In the genomic region with DNA sequence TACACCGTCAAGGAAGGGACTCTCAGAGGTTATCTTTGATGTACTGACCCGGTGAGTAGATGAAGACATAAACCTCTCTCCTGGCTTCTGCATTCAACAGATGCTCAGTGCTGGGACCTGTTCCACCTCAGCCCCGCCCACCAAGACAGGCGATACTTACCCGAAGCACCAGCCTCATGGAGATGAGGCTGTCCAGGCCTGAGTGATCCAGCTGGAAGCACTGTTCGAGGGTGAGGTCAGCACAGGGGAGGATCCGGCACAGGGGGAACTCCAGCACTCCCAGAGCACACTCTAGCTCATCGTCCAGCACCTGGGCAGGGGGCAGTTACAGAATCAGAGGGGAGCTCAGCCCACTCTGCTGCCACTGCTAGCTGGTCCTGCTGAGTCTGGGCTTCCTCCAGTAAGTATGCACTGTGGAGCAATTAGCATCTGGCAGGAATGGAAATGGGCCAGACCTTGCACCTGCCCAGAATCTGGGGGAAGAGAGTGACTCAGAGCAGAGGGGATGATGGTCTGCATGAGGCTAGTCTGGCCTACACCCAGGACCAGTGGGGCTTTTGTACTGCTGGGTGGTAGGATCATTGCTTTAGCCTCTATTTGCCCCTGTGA, we compare ENCODE assay signal across 16 mouse cellular contexts. TPM values are rescaled to one million over a fixed set of nuclear protein-coding genes. Genes with fewer than 3 reads are reported as not detected.
DNase-seq lines count a peak whose midpoint lies in the region; ATAC-seq and TF ChIP-seq lines count a peak whose summit lies in the region.
"Had no signal": no experiment of that assay in that cellular context is flagged by ENCODE, and none has a peak within 500 bp of the region (broad histone marks: within the 10 kb centered on the region; RNA-seq: fewer than 3 reads in every experiment).

No protein-coding gene starts in this region.

- H3K9me3 ChIP-seq in forebrain, embryonic 11.5 days (ENCODE audit: control insufficient read depth, low read length), result no peaks in the 10 kb centered on the region
- H3K9me3 ChIP-seq in forebrain, embryonic 10.5 days, result no peaks in the 10 kb centered on the region
- H3K9me3 ChIP-seq in kidney, embryonic 15.5 days (replicated peaks), result no peaks in the 10 kb centered on the region
- no peaks in the 10 kb centered on the region for H3K9me3 ChIP-seq in forebrain, postnatal 0 days (ENCODE audit: low read length)
- H3K9me3 ChIP-seq: heart, embryonic 12.5 days; hindbrain, embryonic 12.5 days; neural tube, embryonic 12.5 days had no signal

- peak; percentile 38 for DNase-seq in forebrain, embryonic 11.5 days (ENCODE audit: low spot score)
- no peak for DNase-seq in forebrain, embryonic 10.5 days (ENCODE audit: extremely low spot score, low spot score)
- DNase-seq in kidney, postnatal 10 days, result no peak
- DNase-seq in 3T3-L1 (ENCODE audit: low read depth, low spot score), result peak; percentile 36
- no peak for DNase-seq in forebrain, postnatal 0 days
- DNase-seq in retina, embryonic 14.5 days (ENCODE audit: low spot score), result no peak
- DNase-seq in lung, postnatal 4 days, result no peak
- DNase-seq: layer of hippocampus, postnatal 36 days; right cerebral cortex, adult 18-20 months; thymus, postnatal 14 days had no signal

- no peaks in the 10 kb centered on the region for H3K36me3 ChIP-seq in forebrain, embryonic 11.5 days (ENCODE audit: control insufficient read depth, insufficient read depth, low read length)
- no peaks in the 10 kb centered on the region for H3K36me3 ChIP-seq in forebrain, embryonic 10.5 days (replicated peaks)
- no peaks in the 10 kb centered on the region for H3K36me3 ChIP-seq in kidney, embryonic 15.5 days
- H3K36me3 ChIP-seq in forebrain, postnatal 0 days (ENCODE audit: insufficient read depth), result no peaks in the 10 kb centered on the region
- H3K36me3 ChIP-seq: heart, embryonic 12.5 days; hindbrain, embryonic 12.5 days; neural tube, embryonic 12.5 days had no signal

- no peak overlapping the region for H3K4me2 ChIP-seq in forebrain, embryonic 11.5 days (ENCODE audit: low read depth, low read length, severe bottlenecking)
- H3K4me2 ChIP-seq in kidney, embryonic 15.5 days, result no peak overlapping the region
- no peak overlapping the region for H3K4me2 ChIP-seq in forebrain, postnatal 0 days (ENCODE audit: low read depth)
- H3K4me2 ChIP-seq: heart, embryonic 12.5 days; hindbrain, embryonic 12.5 days; neural tube, embryonic 12.5 days had no signal

- no peaks in the 10 kb centered on the region for H3K4me1 ChIP-seq in forebrain, embryonic 11.5 days (replicated peaks; ENCODE audit: control insufficient read depth, insufficient read depth, low read length)
- peaks cover 8% of the 10 kb centered on the region for H3K4me1 ChIP-seq in forebrain, embryonic 10.5 days
- H3K4me1 ChIP-seq in kidney, embryonic 15.5 days, result peaks cover 10% of the 10 kb centered on the region; the same call in 1 of the 2 replicates
- H3K4me1 ChIP-seq in forebrain, postnatal 0 days (ENCODE audit: insufficient read depth), result no peaks in the 10 kb centered on the region
- H3K4me1 ChIP-seq: heart, embryonic 12.5 days; hindbrain, embryonic 12.5 days; neural tube, embryonic 12.5 days had no signal

- H3K27me3 ChIP-seq in forebrain, embryonic 11.5 days (ENCODE audit: control insufficient read depth, insufficient read depth, low read length), result no peaks in the 10 kb centered on the region
- H3K27me3 ChIP-seq in forebrain, embryonic 10.5 days (ENCODE audit: poor library complexity, severe bottlenecking), result no peaks in the 10 kb centered on the region
- H3K27me3 ChIP-seq in kidney, embryonic 15.5 days, result no peaks in the 10 kb centered on the region
- H3K27me3 ChIP-seq in forebrain, postnatal 0 days (ENCODE audit: insufficient read depth, low read length), result no peaks in the 10 kb centered on the region
- H3K27me3 ChIP-seq: hindbrain, embryonic 12.5 days; neural tube, embryonic 12.5 days had no signal

- H3K27ac ChIP-seq in forebrain, embryonic 11.5 days (ENCODE audit: low read depth, low read length), result no peak overlapping the region
- H3K27ac ChIP-seq in forebrain, embryonic 10.5 days, result no peak overlapping the region
- H3K27ac ChIP-seq in kidney, embryonic 15.5 days, result no peak overlapping the region
- no peak overlapping the region for H3K27ac ChIP-seq in forebrain, postnatal 0 days (ENCODE audit: low read depth, low read length)
- H3K27ac ChIP-seq: hindbrain, embryonic 12.5 days; neural tube, embryonic 12.5 days had no signal

- no peak for ATAC-seq in forebrain, embryonic 11.5 days (replicated peaks; ENCODE audit: low FRiP score)
- peak; percentile 57; the same call in 1 of the 2 replicates for ATAC-seq in kidney, embryonic 15.5 days (replicated peaks; ENCODE audit: low FRiP score)
- peak; percentile 45; the same call in 1 of the 2 replicates for ATAC-seq in forebrain, postnatal 0 days

- WGBS in forebrain, embryonic 11.5 days, result 66% methylated on average over 8 of the region's 8 CpGs
- 75% methylated on average over 8 of the region's 8 CpGs for WGBS in forebrain, embryonic 10.5 days
- 49% methylated on average over 8 of the region's 8 CpGs for WGBS in kidney, embryonic 15.5 days
- WGBS in forebrain, postnatal 0 days, result 67% methylated on average over 8 of the region's 8 CpGs

- no peak overlapping the region for H3K9ac ChIP-seq in forebrain, embryonic 11.5 days (ENCODE audit: low read length)
- H3K9ac ChIP-seq in kidney, embryonic 15.5 days, result no peak overlapping the region
- H3K9ac ChIP-seq in forebrain, postnatal 0 days, result no peak overlapping the region
- H3K9ac ChIP-seq: heart, embryonic 12.5 days; hindbrain, embryonic 12.5 days; neural tube, embryonic 12.5 days had no signal

- no peak overlapping the region for H3K4me3 ChIP-seq in forebrain, embryonic 11.5 days (ENCODE audit: low read depth, low read length)
- H3K4me3 ChIP-seq in forebrain, embryonic 10.5 days, result no peak overlapping the region
- H3K4me3 ChIP-seq in kidney, embryonic 15.5 days (replicated peaks), result no peak overlapping the region
- no peak overlapping the region for H3K4me3 ChIP-seq in forebrain, postnatal 0 days (ENCODE audit: low read depth, low read length)
- H3K4me3 ChIP-seq: heart, embryonic 12.5 days; hindbrain, embryonic 12.5 days; neural tube, embryonic 12.5 days had no signal

- no peak for TF ChIP-seq CTCF in forebrain, postnatal 0 days (IDR thresholded peaks at IDR 0.05; ENCODE audit: low read depth)

RNA-seq across cellular contexts. Expression of a gene that starts 38.9 kb away (rescaled TPM):
- polyA plus RNA-seq in forebrain, embryonic 11.5 days (2014; fragmentation: Nextera tagmentation; extraction: Ambion mirVana), result 0.35 TPM in 2 replicates
- polyA plus RNA-seq in forebrain, embryonic 10.5 days (2016; fragmentation: Nextera tagmentation; extraction: Ambion mirVana), result 0.35 and 0.37 TPM in 2 replicates
- 0.35 and 0.54 TPM in 2 replicates for polyA plus RNA-seq in kidney, embryonic 15.5 days (2015; fragmentation: Nextera tagmentation; extraction: Ambion mirVana)
- total RNA-seq in forebrain, postnatal 0 days (2014; rRNA removed), result 2.6 and 4.3 TPM in 2 replicates
- 1.2 and 1.3 TPM in 2 replicates for polyA plus RNA-seq in forebrain, postnatal 0 days (2015; fragmentation: Nextera tagmentation; extraction: Ambion mirVana)
- total RNA-seq: gastrocnemius, adult 8-10 months; megakaryocyte-erythroid progenitor cell, adult 5-6 weeks had no signal

Comparison
In these comparisons a context has a peak if more than half of its experiments do, and no peak if none do; other contexts are left out.
1. DNase-seq: peak in forebrain, embryonic 11.5 days (single experiment) and 3T3-L1 (single experiment); none in forebrain, embryonic 10.5 days (single experiment), kidney, postnatal 10 days (single experiment), forebrain, postnatal 0 days (single experiment), retina, embryonic 14.5 days (single experiment) and lung, postnatal 4 days (0 of 2).